Mouse (Mus musculus) left cerebral cortex, postnatal 14 days (tissue): Measurements from ENCODE around the gene Ddit4. TPM values are rescaled to one million over a fixed set of nuclear protein-coding genes. Genes with fewer than 3 reads are reported as not detected.

Experiments used
- DNase-seq, 2 experiments: peaks; one replicate each; pipeline ENCODE4 v3.0.0; 2021 to 2022; ENCODE audit warnings: low spot score in 2 of 2, mixed read lengths in 1 of 2
- intact Hi-C: fragments of 180-260 bp; cut with DNase I; formaldehyde crosslinking; loops from one replicate; pipeline ENCODE4 v1.15.1; 2025
- total RNA-seq, 2 experiments: library from RNA; stranded (reverse); gene quantifications; 2 replicates each; pipeline ENCODE4 v1.2.3; 2021

Gene Ddit4
- total RNA-seq, 2 experiments from 2014 or later, result 52.5 to 76.3 TPM

- intact Hi-C loops, result no loop called here
- peak; percentile 41 to 79 for DNase-seq
Observed at GRCm38 (mm10) chr10:59930996-59931395, 20.6 kb downstream of the Ddit4 start.

- intact Hi-C loops, result no loop called here
- no peak for DNase-seq
Observed at GRCm38 (mm10) chr10:59929205-59929604, 22.4 kb downstream of the Ddit4 start.

GRCm38 (mm10) chr10:59924305-59924704, 27.3 kb downstream of the Ddit4 start:
- DNase-seq, result peak; percentile 54 to 57
- intact Hi-C loops, result no loop called here

- DNase-seq, result no peak
- intact Hi-C loops, result no loop called here
Observed at GRCm38 (mm10) chr10:59923493-59923892, 28.1 kb downstream of the Ddit4 start.

- intact Hi-C loops, result no loop called here
- DNase-seq, result peak; percentile 53 to 87
Observed at GRCm38 (mm10) chr10:59920810-59921681, 30.6 kb downstream of the Ddit4 start.

- intact Hi-C loops, result no loop called here
- no peak for DNase-seq
Observed at GRCm38 (mm10) chr10:59920485-59920809, 31.2 kb downstream of the Ddit4 start.

GRCm38 (mm10) chr10:59919494-59920181, 32.0 kb downstream of the Ddit4 start:
- intact Hi-C loops, result no loop called here
- DNase-seq, result no peak

GRCm38 (mm10) chr10:59918111-59918510, 33.5 kb downstream of the Ddit4 start:
- DNase-seq, result no peak
- intact Hi-C loops, result no loop called here

GRCm38 (mm10) chr10:59916649-59917048, 35.0 kb downstream of the Ddit4 start:
- DNase-seq, result no peak
- intact Hi-C loops, result no loop called here

GRCm38 (mm10) chr10:59916159-59916558, 35.5 kb downstream of the Ddit4 start:
- intact Hi-C loops, result no loop called here
- DNase-seq, result no peak

GRCm38 (mm10) chr10:59915196-59915962, 36.3 kb downstream of the Ddit4 start:
- DNase-seq, result no peak
- intact Hi-C loops, result no loop called here

- no peak for DNase-seq
- intact Hi-C loops, result no loop called here
Observed at GRCm38 (mm10) chr10:59911561-59912198, 40.0 kb downstream of the Ddit4 start.

- intact Hi-C loops, result no loop called here
- DNase-seq, result no peak
Observed at GRCm38 (mm10) chr10:59911091-59911490, 40.5 kb downstream of the Ddit4 start.

- no peak for DNase-seq
- intact Hi-C loops, result no loop called here
Observed at GRCm38 (mm10) chr10:59909357-59909847, 42.2 kb downstream of the Ddit4 start.

- intact Hi-C loops, result no loop called here
- DNase-seq, result no peak
Observed at GRCm38 (mm10) chr10:59908776-59909315, 42.8 kb downstream of the Ddit4 start.

GRCm38 (mm10) chr10:59907695-59908299, 43.8 kb downstream of the Ddit4 start:
- intact Hi-C loops, result no loop called here
- no peak for DNase-seq

- intact Hi-C loops, result no loop called here
- no peak for DNase-seq
Observed at GRCm38 (mm10) chr10:59907080-59907609, 44.5 kb downstream of the Ddit4 start.

GRCm38 (mm10) chr10:59903170-59903569, 48.5 kb downstream of the Ddit4 start:
- no peak for DNase-seq
- intact Hi-C loops, result no loop called here

- intact Hi-C loops, result no loop called here
- no peak for DNase-seq
Observed at GRCm38 (mm10) chr10:59902606-59902990, 49.0 kb downstream of the Ddit4 start.
